Mouse (Mus musculus): ENCODE results near the gene Olfr270. TPM values are rescaled to one million over a fixed set of nuclear protein-coding genes. Genes with fewer than 3 reads are reported as not detected.

The Olfr270 gene
- polyA plus RNA-seq (2015; fragmentation: Nextera tagmentation; extraction: Ambion mirVana): not detected in 2 replicates

- Histone ChIP-seq H3K4me1 (ENCODE audit: control insufficient read depth, insufficient read depth, low read length) (no peaks in the 10 kb centered on the region), H3K36me3 (ENCODE audit: control insufficient read depth, insufficient read depth, low read length) (no peaks in the 10 kb centered on the region), H3K27ac (ENCODE audit: low read length) (no peak within 1 kb of the TSS), H3K4me3 (ENCODE audit: low read depth, low read length) (no peak within 1 kb of the TSS), H3K4me2 (ENCODE audit: low read length) (no peak within 1 kb of the TSS), H3K9ac (ENCODE audit: low read depth, low read length) (no peak within 1 kb of the TSS), H3K9me3 (replicated peaks; ENCODE audit: control insufficient read depth, low read length, poor library complexity, severe bottlenecking) (no peaks in the 10 kb centered on the region), H3K27me3 (ENCODE audit: control insufficient read depth, insufficient read depth, low read depth, low read length) (no peaks in the 10 kb centered on the region)
- no peak for ATAC-seq
Measured at GRCm38 (mm10) chr4:52964247-52964646, at the start of gene Olfr270. Gene Olfr270 (plus strand): TSS chr4:52964547.

- Histone ChIP-seq H3K27ac (ENCODE audit: low read length) (no peak overlapping the region), H3K27me3 (ENCODE audit: control insufficient read depth, insufficient read depth, low read depth, low read length) (no peaks in the 10 kb centered on the region), H3K4me2 (ENCODE audit: low read length) (no peak overlapping the region), H3K36me3 (ENCODE audit: control insufficient read depth, insufficient read depth, low read length) (no peaks in the 10 kb centered on the region), H3K4me1 (ENCODE audit: control insufficient read depth, insufficient read depth, low read length) (no peaks in the 10 kb centered on the region), H3K9me3 (replicated peaks; ENCODE audit: control insufficient read depth, low read length, poor library complexity, severe bottlenecking) (no peaks in the 10 kb centered on the region), H3K9ac (ENCODE audit: low read depth, low read length) (no peak overlapping the region), H3K4me3 (ENCODE audit: low read depth, low read length) (no peak overlapping the region)
- no peak for ATAC-seq
- 84% methylated on average over 6 of the region's 6 CpGs for WGBS
Measured at GRCm38 (mm10) chr4:52916659-52917310, 47.6 kb upstream of the Olfr270 start.

GRCm38 (mm10) chr4:52917311-52917688 lies 47.0 kb upstream of the Olfr270 start:
- Histone ChIP-seq H3K4me1 (ENCODE audit: control insufficient read depth, insufficient read depth, low read length) (no peaks in the 10 kb centered on the region), H3K9me3 (replicated peaks; ENCODE audit: control insufficient read depth, low read length, poor library complexity, severe bottlenecking) (no peaks in the 10 kb centered on the region), H3K36me3 (ENCODE audit: control insufficient read depth, insufficient read depth, low read length) (no peaks in the 10 kb centered on the region), H3K27ac (ENCODE audit: low read length) (no peak overlapping the region), H3K27me3 (ENCODE audit: control insufficient read depth, insufficient read depth, low read depth, low read length) (no peaks in the 10 kb centered on the region), H3K4me2 (ENCODE audit: low read length) (no peak overlapping the region), H3K4me3 (ENCODE audit: low read depth, low read length) (no peak overlapping the region), H3K9ac (ENCODE audit: low read depth, low read length) (no peak overlapping the region)
- 91% methylated on average over 2 of the region's 2 CpGs for WGBS
- ATAC-seq: no peak

- Histone ChIP-seq H3K27ac (ENCODE audit: low read length) (no peak within 1 kb of the TSS), H3K4me3 (ENCODE audit: low read depth, low read length) (no peak within 1 kb of the TSS), H3K9ac (ENCODE audit: low read depth, low read length) (no peak within 1 kb of the TSS), H3K4me2 (ENCODE audit: low read length) (no peak within 1 kb of the TSS), H3K27me3 (ENCODE audit: control insufficient read depth, insufficient read depth, low read depth, low read length) (no peaks in the 10 kb centered on the region), H3K9me3 (replicated peaks; ENCODE audit: control insufficient read depth, low read length, poor library complexity, severe bottlenecking) (no peaks in the 10 kb centered on the region), H3K36me3 (ENCODE audit: control insufficient read depth, insufficient read depth, low read length) (no peaks in the 10 kb centered on the region), H3K4me1 (ENCODE audit: control insufficient read depth, insufficient read depth, low read length) (no peaks in the 10 kb centered on the region)
- ATAC-seq: no peak
- WGBS: 92% methylated on average over 2 of the region's 2 CpGs
Measured at GRCm38 (mm10) chr4:52919078-52919477, 45.3 kb upstream of the Olfr270 start, which contains the start of gene Olfr272. Gene Olfr272 (minus strand): TSS chr4:52919178.

GRCm38 (mm10) chr4:52930480-52930879 lies 33.9 kb upstream of the Olfr270 start:
- no peak for ATAC-seq
- H3K9ac ChIP-seq (ENCODE audit: low read depth, low read length): no peak overlapping the region
- no peaks in the 10 kb centered on the region for H3K36me3 ChIP-seq (ENCODE audit: control insufficient read depth, insufficient read depth, low read length)
- no peak overlapping the region for H3K27ac ChIP-seq (ENCODE audit: low read length)
- H3K27me3 ChIP-seq (ENCODE audit: control insufficient read depth, insufficient read depth, low read depth, low read length): no peaks in the 10 kb centered on the region
- WGBS: 94% methylated on average over 4 of the region's 4 CpGs
- H3K4me2 ChIP-seq (ENCODE audit: low read length): no peak overlapping the region
- H3K4me3 ChIP-seq (ENCODE audit: low read depth, low read length): no peak overlapping the region
- no peaks in the 10 kb centered on the region for H3K4me1 ChIP-seq (ENCODE audit: control insufficient read depth, insufficient read depth, low read length)
- H3K9me3 ChIP-seq (replicated peaks; ENCODE audit: control insufficient read depth, low read length, poor library complexity, severe bottlenecking): no peaks in the 10 kb centered on the region

- no peaks in the 10 kb centered on the region for H3K27me3 ChIP-seq (ENCODE audit: control insufficient read depth, insufficient read depth, low read depth, low read length)
- no peak for ATAC-seq
- H3K9me3 ChIP-seq (replicated peaks; ENCODE audit: control insufficient read depth, low read length, poor library complexity, severe bottlenecking): no peaks in the 10 kb centered on the region
- no peak overlapping the region for H3K9ac ChIP-seq (ENCODE audit: low read depth, low read length)
- H3K4me3 ChIP-seq (ENCODE audit: low read depth, low read length): no peak overlapping the region
- no peaks in the 10 kb centered on the region for H3K4me1 ChIP-seq (ENCODE audit: control insufficient read depth, insufficient read depth, low read length)
- no peak overlapping the region for H3K27ac ChIP-seq (ENCODE audit: low read length)
- no peaks in the 10 kb centered on the region for H3K36me3 ChIP-seq (ENCODE audit: control insufficient read depth, insufficient read depth, low read length)
- H3K4me2 ChIP-seq (ENCODE audit: low read length): no peak overlapping the region
Measured at GRCm38 (mm10) chr4:52946665-52947064, 17.7 kb upstream of the Olfr270 start.

- ATAC-seq: no peak
- H3K4me1 ChIP-seq (ENCODE audit: control insufficient read depth, insufficient read depth, low read length): no peaks in the 10 kb centered on the region
- H3K27ac ChIP-seq (ENCODE audit: low read length): no peak overlapping the region
- H3K4me2 ChIP-seq (ENCODE audit: low read length): no peak overlapping the region
- WGBS: 71% methylated on average over 2 of the region's 2 CpGs
- H3K9ac ChIP-seq (ENCODE audit: low read depth, low read length): no peak overlapping the region
- no peaks in the 10 kb centered on the region for H3K36me3 ChIP-seq (ENCODE audit: control insufficient read depth, insufficient read depth, low read length)
- no peaks in the 10 kb centered on the region for H3K9me3 ChIP-seq (replicated peaks; ENCODE audit: control insufficient read depth, low read length, poor library complexity, severe bottlenecking)
- H3K27me3 ChIP-seq (ENCODE audit: control insufficient read depth, insufficient read depth, low read depth, low read length): no peaks in the 10 kb centered on the region
- H3K4me3 ChIP-seq (ENCODE audit: low read depth, low read length): no peak overlapping the region
Measured at GRCm38 (mm10) chr4:52949005-52949404, 15.3 kb upstream of the Olfr270 start.

GRCm38 (mm10) chr4:52958693-52959092 lies 5.7 kb upstream of the Olfr270 start:
- H3K27me3 ChIP-seq (ENCODE audit: control insufficient read depth, insufficient read depth, low read depth, low read length): no peaks in the 10 kb centered on the region
- 37% methylated on average over 4 of the region's 4 CpGs for WGBS
- no peak for ATAC-seq

GRCm38 (mm10) chr4:52985216-52985615 lies 20.9 kb downstream of the Olfr270 start:
- Histone ChIP-seq H3K9me3 (replicated peaks; ENCODE audit: control insufficient read depth, low read length, poor library complexity, severe bottlenecking) (no peaks in the 10 kb centered on the region), H3K27ac (ENCODE audit: low read length) (no peak overlapping the region), H3K27me3 (ENCODE audit: control insufficient read depth, insufficient read depth, low read depth, low read length) (no peaks in the 10 kb centered on the region), H3K4me1 (ENCODE audit: control insufficient read depth, insufficient read depth, low read length) (no peaks in the 10 kb centered on the region), H3K36me3 (ENCODE audit: control insufficient read depth, insufficient read depth, low read length) (no peaks in the 10 kb centered on the region), H3K4me2 (ENCODE audit: low read length) (no peak overlapping the region), H3K4me3 (ENCODE audit: low read depth, low read length) (no peak overlapping the region), H3K9ac (ENCODE audit: low read depth, low read length) (no peak overlapping the region)
- WGBS: 70% methylated on average over 2 of the region's 2 CpGs
- peak; percentile 60; the same call in 1 of the 2 replicates for ATAC-seq

More at GRCm38 (mm10) chr4:52958693-52959092, 5.7 kb upstream of the Olfr270 start:
- Histone ChIP-seq H3K9ac (ENCODE audit: low read depth, low read length) (no peak overlapping the region), H3K4me2 (ENCODE audit: low read length) (no peak overlapping the region), H3K4me3 (ENCODE audit: low read depth, low read length) (no peak overlapping the region), H3K4me1 (ENCODE audit: control insufficient read depth, insufficient read depth, low read length) (no peaks in the 10 kb centered on the region), H3K9me3 (replicated peaks; ENCODE audit: control insufficient read depth, low read length, poor library complexity, severe bottlenecking) (no peaks in the 10 kb centered on the region), H3K27ac (ENCODE audit: low read length) (no peak overlapping the region), H3K36me3 (ENCODE audit: control insufficient read depth, insufficient read depth, low read length) (no peaks in the 10 kb centered on the region)
